Mouse (Mus musculus): ENCODE measurements around the gene Hpn.

DNA sequence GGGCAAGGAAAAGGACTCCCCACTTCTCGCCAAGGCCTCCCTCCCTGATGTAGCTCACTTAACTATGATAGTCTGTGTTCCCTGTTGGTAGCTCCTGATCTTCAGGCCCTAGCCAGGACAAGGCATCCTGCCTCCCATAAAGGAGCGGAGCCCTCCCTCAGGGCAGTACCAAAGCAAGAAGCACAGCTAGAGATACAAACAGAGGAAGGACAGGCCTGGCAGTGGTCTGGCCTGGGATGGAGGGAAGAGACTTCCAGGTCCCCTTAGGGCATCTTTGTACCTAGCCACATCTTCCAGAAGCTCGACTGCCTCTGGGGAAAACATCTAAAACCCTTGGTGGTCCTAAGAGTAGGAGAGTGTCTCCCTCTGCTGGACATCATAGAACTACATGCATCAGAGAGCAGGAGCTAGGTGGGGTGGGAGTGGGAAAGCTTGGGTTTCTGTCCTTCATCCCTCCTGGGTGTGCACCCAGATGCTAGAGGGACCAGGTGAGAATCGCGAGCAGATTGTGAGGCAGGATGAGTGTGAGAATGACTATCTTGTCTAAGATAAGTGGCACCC lies 37.1 kb downstream of the Hpn start:
- TF ChIP-seq CTCF (IDR thresholded peaks at IDR 0.05; ENCODE audit: low read depth, low read length) (no peak), GATA1 (IDR thresholded peaks at IDR 0.05; ENCODE audit: borderline replicate concordance, low read length) (no peak)

Measured in G1E (cell line).